Mouse (Mus musculus): Measurements from ENCODE around the gene Zfp143. TPM values are rescaled to one million over a fixed set of nuclear protein-coding genes. Genes with fewer than 3 reads are reported as not detected.
A peak's percentile ranks its signal among the peaks of the same experiment; 100 is the strongest.

Zfp143 gene
- polyA plus RNA-seq, 1 experiment from 2014 or later = 14.3 TPM

GRCm38 (mm10) chr7:110110061-110110656 lies 49.1 kb downstream of the Zfp143 start:
- Histone ChIP-seq H3K27ac (replicated peaks in 1 of 2; ENCODE audit: control insufficient read depth in 1 of 2, insufficient read depth in 1 of 2, low read depth in 2 of 2, low read length in 2 of 2) (peak overlapping the region; percentile 54 to 75; a peak in 3 of 4 replicates), H3K4me1 (ENCODE audit: control insufficient read depth in 2 of 2, insufficient read depth in 2 of 2, low read length in 2 of 2) (peaks cover 18% of the 10 kb centered on the region in 2 experiments), H3K36me3 (ENCODE audit: control insufficient read depth, insufficient read depth, low read length) (no peaks in the 10 kb centered on the region), H3K4me2 (ENCODE audit: low read length) (no peak overlapping the region), H3K9me3 (ENCODE audit: control insufficient read depth, low read length) (no peaks in the 10 kb centered on the region), H3K27me3 (ENCODE audit: control insufficient read depth, insufficient read depth, low read length) (no peaks in the 10 kb centered on the region), H3K4me3 (ENCODE audit: control insufficient read depth in 1 of 2, insufficient read depth in 1 of 2, low read depth in 1 of 2, low read length in 2 of 2) (no peak overlapping the region), H3K9ac (ENCODE audit: low read length) (no peak overlapping the region)
- no peak for ATAC-seq (ENCODE audit: insufficient number of reproducible peaks, insufficient read depth, low FRiP score, low read depth)
- WGBS = 18% methylated on average over 4 of the region's 4 CpGs

- Histone ChIP-seq H3K4me1 (ENCODE audit: control insufficient read depth in 2 of 2, insufficient read depth in 2 of 2, low read length in 2 of 2) (peaks cover 14 to 27% of the 10 kb centered on the region in 2 experiments), H3K4me2 (ENCODE audit: low read length) (no peak overlapping the region), H3K27me3 (ENCODE audit: control insufficient read depth, insufficient read depth, low read length) (no peaks in the 10 kb centered on the region), H3K4me3 (ENCODE audit: control insufficient read depth in 1 of 2, insufficient read depth in 1 of 2, low read depth in 1 of 2, low read length in 2 of 2) (no peak overlapping the region), H3K9me3 (ENCODE audit: control insufficient read depth, low read length) (no peaks in the 10 kb centered on the region), H3K36me3 (ENCODE audit: control insufficient read depth, insufficient read depth, low read length) (no peaks in the 10 kb centered on the region), H3K9ac (ENCODE audit: low read length) (no peak overlapping the region), H3K27ac (replicated peaks in 1 of 2; ENCODE audit: control insufficient read depth in 1 of 2, insufficient read depth in 1 of 2, low read depth in 2 of 2, low read length in 2 of 2) (no peak overlapping the region)
- 23% methylated on average over 5 of the region's 5 CpGs for WGBS
- no peak for ATAC-seq (ENCODE audit: insufficient number of reproducible peaks, insufficient read depth, low FRiP score, low read depth)
These were observed 53.7 kb downstream of the Zfp143 start for GRCm38 (mm10) chr7:110114699-110115098.

GRCm38 (mm10) chr7:110116731-110117291 lies 55.8 kb downstream of the Zfp143 start:
- H3K4me2 ChIP-seq (ENCODE audit: low read length) = no peak overlapping the region
- H3K4me3 ChIP-seq (ENCODE audit: control insufficient read depth in 1 of 2, insufficient read depth in 1 of 2, low read depth in 1 of 2, low read length in 2 of 2) = no peak overlapping the region
- H3K4me1 ChIP-seq (ENCODE audit: control insufficient read depth in 2 of 2, insufficient read depth in 2 of 2, low read length in 2 of 2) = peaks cover 12 to 30% of the 10 kb centered on the region in 2 experiments
- H3K36me3 ChIP-seq (ENCODE audit: control insufficient read depth, insufficient read depth, low read length) = no peaks in the 10 kb centered on the region
- WGBS = 46% methylated on average over 1 of the region's 1 CpGs
- no peaks in the 10 kb centered on the region for H3K27me3 ChIP-seq (ENCODE audit: control insufficient read depth, insufficient read depth, low read length)
- H3K27ac ChIP-seq (replicated peaks in 1 of 2; ENCODE audit: control insufficient read depth in 1 of 2, insufficient read depth in 1 of 2, low read depth in 2 of 2, low read length in 2 of 2) = no peak overlapping the region; a peak in 1 of 4 replicates
- no peak overlapping the region for H3K9ac ChIP-seq (ENCODE audit: low read length)
- no peak for ATAC-seq (ENCODE audit: insufficient number of reproducible peaks, insufficient read depth, low FRiP score, low read depth)
- H3K9me3 ChIP-seq (ENCODE audit: control insufficient read depth, low read length) = no peaks in the 10 kb centered on the region

- Histone ChIP-seq H3K4me2 (ENCODE audit: low read length) (no peak overlapping the region), H3K27ac (replicated peaks in 1 of 2; ENCODE audit: control insufficient read depth in 1 of 2, insufficient read depth in 1 of 2, low read depth in 2 of 2, low read length in 2 of 2) (peak overlapping the region; percentile 79 to 89), H3K9ac (ENCODE audit: low read length) (no peak overlapping the region), H3K4me1 (ENCODE audit: control insufficient read depth in 2 of 2, insufficient read depth in 2 of 2, low read length in 2 of 2) (peaks cover 12 to 30% of the 10 kb centered on the region in 2 experiments), H3K27me3 (ENCODE audit: control insufficient read depth, insufficient read depth, low read length) (no peaks in the 10 kb centered on the region), H3K4me3 (ENCODE audit: control insufficient read depth in 1 of 2, insufficient read depth in 1 of 2, low read depth in 1 of 2, low read length in 2 of 2) (no peak overlapping the region), H3K36me3 (ENCODE audit: control insufficient read depth, insufficient read depth, low read length) (no peaks in the 10 kb centered on the region), H3K9me3 (ENCODE audit: control insufficient read depth, low read length) (no peaks in the 10 kb centered on the region)
- 41% methylated on average over 2 of the region's 2 CpGs for WGBS
- ATAC-seq (ENCODE audit: insufficient number of reproducible peaks, insufficient read depth, low FRiP score, low read depth) = no peak
These were observed 57.4 kb downstream of the Zfp143 start for GRCm38 (mm10) chr7:110118448-110118847.

DNA sequence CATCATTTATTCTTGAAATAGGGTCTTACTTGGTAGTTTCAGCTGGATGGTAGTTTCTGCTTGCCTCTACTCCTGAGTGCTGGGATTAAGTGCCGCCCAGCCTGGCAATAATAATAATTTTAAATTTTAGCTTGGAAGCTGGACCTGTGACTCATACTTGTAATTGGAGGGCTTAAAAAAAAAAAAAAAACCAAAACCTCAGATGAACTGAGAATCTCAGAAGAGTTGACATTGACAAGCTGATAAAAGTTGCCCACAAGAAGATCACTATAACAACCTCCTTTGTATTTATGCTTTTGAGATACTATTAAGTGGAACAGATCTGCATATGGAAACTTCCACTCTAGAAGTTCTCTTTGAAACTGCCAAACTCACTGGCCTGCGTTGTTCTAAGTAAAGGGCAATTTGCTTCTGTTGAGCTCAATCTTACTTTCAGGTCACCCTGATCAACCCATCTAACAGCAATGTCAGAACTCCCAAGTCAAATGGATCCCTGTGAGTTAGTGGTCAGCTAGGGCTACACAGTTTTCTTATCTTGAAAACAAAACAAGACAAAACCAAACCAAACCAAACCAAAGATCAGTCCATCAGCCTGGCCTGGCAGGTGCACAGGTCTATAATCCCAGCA lies 59.3 kb downstream of the Zfp143 start:
- H3K9me3 ChIP-seq (ENCODE audit: control insufficient read depth, low read length) = no peaks in the 10 kb centered on the region
- no peak for ATAC-seq (ENCODE audit: insufficient number of reproducible peaks, insufficient read depth, low FRiP score, low read depth)
- WGBS = 66% methylated on average over 2 of the region's 2 CpGs
- no peaks in the 10 kb centered on the region for H3K36me3 ChIP-seq (ENCODE audit: control insufficient read depth, insufficient read depth, low read length)
- peak overlapping the region; percentile 79 for H3K4me2 ChIP-seq (ENCODE audit: low read length)
- peak overlapping the region; percentile 68 to 90 for H3K27ac ChIP-seq (replicated peaks in 1 of 2; ENCODE audit: control insufficient read depth in 1 of 2, insufficient read depth in 1 of 2, low read depth in 2 of 2, low read length in 2 of 2)
- H3K4me3 ChIP-seq (ENCODE audit: control insufficient read depth in 1 of 2, insufficient read depth in 1 of 2, low read depth in 1 of 2, low read length in 2 of 2) = peak overlapping the region in 1 of 2 experiments; percentile 76; a peak in 1 of 4 replicates
- H3K4me1 ChIP-seq (ENCODE audit: control insufficient read depth in 2 of 2, insufficient read depth in 2 of 2, low read length in 2 of 2) = peaks cover 12 to 30% of the 10 kb centered on the region in 2 experiments
- no peaks in the 10 kb centered on the region for H3K27me3 ChIP-seq (ENCODE audit: control insufficient read depth, insufficient read depth, low read length)
- H3K9ac ChIP-seq (ENCODE audit: low read length) = peak overlapping the region; percentile 80

DNA sequence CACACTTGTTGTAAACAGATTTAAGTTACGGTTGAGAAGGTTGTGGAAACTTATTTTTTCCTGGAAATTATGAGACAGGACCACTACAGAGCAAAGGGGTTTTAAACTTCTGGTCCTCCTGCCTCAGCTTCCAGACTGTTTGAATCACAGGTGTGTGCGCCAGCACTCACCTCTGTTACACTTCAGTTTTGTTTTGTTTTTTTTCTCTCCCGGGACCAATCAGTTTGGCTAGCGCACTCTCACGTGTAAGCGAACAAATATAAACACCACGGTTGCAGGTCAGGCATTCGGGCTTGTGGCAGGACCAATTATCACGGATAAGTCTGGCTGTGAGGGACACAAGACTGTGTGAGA lies 60.1 kb downstream of the Zfp143 start:
- peak overlapping the region; percentile 72 to 76 for H3K4me3 ChIP-seq (ENCODE audit: control insufficient read depth in 1 of 2, insufficient read depth in 1 of 2, low read depth in 1 of 2, low read length in 2 of 2)
- WGBS = 3% methylated on average over 9 of the region's 9 CpGs
- H3K9me3 ChIP-seq (ENCODE audit: control insufficient read depth, low read length) = no peaks in the 10 kb centered on the region
- peaks cover 4% of the 10 kb centered on the region for H3K36me3 ChIP-seq (ENCODE audit: control insufficient read depth, insufficient read depth, low read length)
- H3K4me1 ChIP-seq (ENCODE audit: control insufficient read depth in 2 of 2, insufficient read depth in 2 of 2, low read length in 2 of 2) = peaks cover 12 to 30% of the 10 kb centered on the region in 2 experiments
- no peak for ATAC-seq (ENCODE audit: insufficient number of reproducible peaks, insufficient read depth, low FRiP score, low read depth)
- H3K9ac ChIP-seq (ENCODE audit: low read length) = peak overlapping the region; percentile 80
- peak overlapping the region; percentile 79 for H3K4me2 ChIP-seq (ENCODE audit: low read length)
- no peaks in the 10 kb centered on the region for H3K27me3 ChIP-seq (ENCODE audit: control insufficient read depth, insufficient read depth, low read length)
- H3K27ac ChIP-seq (replicated peaks in 1 of 2; ENCODE audit: control insufficient read depth in 1 of 2, insufficient read depth in 1 of 2, low read depth in 2 of 2, low read length in 2 of 2) = peak overlapping the region; percentile 90 to 92

GRCm38 (mm10) chr7:110121516-110122288 lies 60.7 kb downstream of the Zfp143 start, which contains the start of gene Wee1:
Gene Wee1, plus strand, starts transcription at chr7:110122046.
- peak within 1 kb of the TSS; percentile 76 to 89 for H3K4me3 ChIP-seq (ENCODE audit: control insufficient read depth in 1 of 2, insufficient read depth in 1 of 2, low read depth in 1 of 2, low read length in 2 of 2)
- WGBS = under 1% methylated on average over 81 of the region's 81 CpGs
- peak within 1 kb of the TSS; percentile 79 for H3K4me2 ChIP-seq (ENCODE audit: low read length)
- peak within 1 kb of the TSS; percentile 96 for H3K9ac ChIP-seq (ENCODE audit: low read length)
- no peaks in the 10 kb centered on the region for H3K27me3 ChIP-seq (ENCODE audit: control insufficient read depth, insufficient read depth, low read length)
- H3K9me3 ChIP-seq (ENCODE audit: control insufficient read depth, low read length) = no peaks in the 10 kb centered on the region
- peaks cover 12 to 30% of the 10 kb centered on the region in 2 experiments for H3K4me1 ChIP-seq (ENCODE audit: control insufficient read depth in 2 of 2, insufficient read depth in 2 of 2, low read length in 2 of 2)
- H3K36me3 ChIP-seq (ENCODE audit: control insufficient read depth, insufficient read depth, low read length) = peaks cover 9% of the 10 kb centered on the region
- ATAC-seq (ENCODE audit: insufficient number of reproducible peaks, insufficient read depth, low FRiP score, low read depth) = peak; percentile 98
- H3K27ac ChIP-seq (replicated peaks in 1 of 2; ENCODE audit: control insufficient read depth in 1 of 2, insufficient read depth in 1 of 2, low read depth in 2 of 2, low read length in 2 of 2) = peak within 1 kb of the TSS; percentile 92 to 94
